Mouse (Mus musculus) left cerebral cortex, adult 9 months (tissue): Measurements from ENCODE around the gene Dnm1.
"Not testable (repeated sequence)": the region's sequence is repeated elsewhere in the genome, so short reads cannot be mapped to it uniquely, and the experiment has no call there.

Source experiments
- DNase-seq, 2 experiments: peaks; one replicate each; pipeline ENCODE4 v3.0.0; 2022; ENCODE audit warnings: low spot score in 2 of 2

The Dnm1 gene

GRCm38 (mm10) chr2:32312318-32312964 is 40.7 kb downstream of the Dnm1 start:
- DNase-seq: no peak

GRCm38 (mm10) chr2:32311443-32312317 is 41.5 kb downstream of the Dnm1 start:
- DNase-seq: no peak

- no peak for DNase-seq
These were observed 42.9 kb downstream of the Dnm1 start for GRCm38 (mm10) chr2:32310096-32310845.

GRCm38 (mm10) chr2:32308870-32309568 is 44.1 kb downstream of the Dnm1 start:
- no peak for DNase-seq

GRCm38 (mm10) chr2:32307941-32308760 is 45.0 kb downstream of the Dnm1 start:
- peak in 1 of 2 experiments; percentile 84 for DNase-seq

GRCm38 (mm10) chr2:32307247-32307798 is 45.8 kb downstream of the Dnm1 start:
- no peak for DNase-seq

DNA sequence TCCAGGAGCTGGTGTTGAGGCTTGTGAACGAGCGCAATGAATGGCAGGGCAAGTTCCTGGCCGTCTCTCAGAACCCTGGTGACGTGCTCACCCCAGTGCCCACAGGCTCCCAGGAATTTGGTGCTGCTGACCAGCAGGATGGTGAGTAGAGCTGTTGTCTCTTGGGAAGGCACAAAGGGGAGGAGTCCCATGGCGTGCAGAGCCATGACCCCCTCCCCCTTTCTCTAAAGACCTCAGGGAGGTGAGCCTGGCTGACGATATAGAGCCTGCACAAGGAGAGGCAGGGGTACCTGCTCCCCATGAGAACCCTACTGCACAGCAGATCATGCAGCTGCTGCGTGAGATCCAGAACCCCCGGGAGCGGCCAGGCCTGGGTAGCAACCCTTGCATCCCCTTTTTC is 47.0 kb downstream of the Dnm1 start:
- DNase-seq: no peak

DNA sequence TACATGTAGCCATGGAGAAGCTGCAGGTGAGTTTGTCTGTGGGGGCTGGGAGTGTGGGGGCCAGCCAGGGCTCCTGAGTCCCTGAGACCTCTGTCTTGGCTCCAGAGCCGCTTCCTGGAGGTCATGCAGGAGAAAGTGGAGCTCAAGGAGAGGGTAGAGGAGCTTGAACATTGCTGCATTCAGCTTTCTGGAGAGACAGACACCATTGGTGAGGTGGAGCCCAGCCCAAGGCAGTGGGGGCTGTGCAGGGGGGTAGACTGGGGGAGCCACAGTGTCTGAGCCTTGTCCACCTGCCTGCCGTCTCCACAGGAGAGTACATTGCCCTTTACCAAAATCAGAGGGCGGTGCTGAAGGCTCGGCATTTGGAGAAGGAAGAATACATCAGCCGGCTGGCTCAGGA is 47.5 kb downstream of the Dnm1 start:
- DNase-seq: no peak

- DNase-seq: peak in 1 of 2 experiments; percentile 76
These were observed 48.8 kb downstream of the Dnm1 start for GRCm38 (mm10) chr2:32304145-32304832.

- DNase-seq: no peak
These were observed 50.2 kb downstream of the Dnm1 start for GRCm38 (mm10) chr2:32302952-32303351.

GRCm38 (mm10) chr2:32299469-32299868 is 53.7 kb downstream of the Dnm1 start:
- DNase-seq: peak in 1 of 2 experiments; percentile 35

- not testable (repeated sequence) for DNase-seq
These were observed 57.3 kb downstream of the Dnm1 start for GRCm38 (mm10) chr2:32295842-32296241.

DNA sequence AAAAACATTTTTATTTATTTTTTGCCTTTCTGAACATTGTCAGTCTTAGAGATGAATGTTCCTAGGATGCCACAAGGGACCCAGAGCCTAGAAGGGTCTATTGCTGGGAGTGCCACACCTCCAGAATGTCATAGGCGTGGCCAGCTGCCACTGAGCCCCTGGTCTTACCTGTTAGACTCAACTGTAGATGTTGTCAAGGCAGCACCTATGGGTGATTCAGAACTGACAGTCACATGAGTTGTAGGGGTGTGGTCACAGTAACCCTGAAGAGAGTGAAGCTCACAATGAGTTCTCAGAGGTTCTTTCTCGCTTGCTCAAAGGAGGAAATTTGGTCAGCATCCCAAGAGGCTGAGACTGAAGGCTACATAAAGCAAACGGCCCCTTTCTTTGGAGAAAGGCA is 57.9 kb downstream of the Dnm1 start:
- no peak for DNase-seq

DNA sequence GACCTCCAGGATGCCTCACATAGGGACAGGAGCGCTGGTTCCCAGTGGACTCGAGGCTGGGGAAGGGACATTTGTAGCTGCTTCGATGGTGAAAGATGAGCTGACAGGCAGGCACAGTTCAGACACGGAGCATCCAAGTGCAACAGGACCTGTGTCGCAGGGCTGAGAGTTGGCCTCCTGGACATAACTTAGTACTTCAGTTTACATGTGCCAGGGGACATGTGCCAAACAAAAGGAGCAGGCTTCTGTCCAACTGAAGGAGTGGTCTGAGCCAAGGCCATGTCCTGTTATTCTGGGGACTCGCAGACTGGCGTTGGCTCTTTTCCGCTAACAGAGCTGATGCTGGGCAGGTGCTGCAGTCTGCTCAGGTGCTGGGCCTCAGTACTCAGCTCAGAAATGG is 58.8 kb downstream of the Dnm1 start:
- DNase-seq: no peak

DNA sequence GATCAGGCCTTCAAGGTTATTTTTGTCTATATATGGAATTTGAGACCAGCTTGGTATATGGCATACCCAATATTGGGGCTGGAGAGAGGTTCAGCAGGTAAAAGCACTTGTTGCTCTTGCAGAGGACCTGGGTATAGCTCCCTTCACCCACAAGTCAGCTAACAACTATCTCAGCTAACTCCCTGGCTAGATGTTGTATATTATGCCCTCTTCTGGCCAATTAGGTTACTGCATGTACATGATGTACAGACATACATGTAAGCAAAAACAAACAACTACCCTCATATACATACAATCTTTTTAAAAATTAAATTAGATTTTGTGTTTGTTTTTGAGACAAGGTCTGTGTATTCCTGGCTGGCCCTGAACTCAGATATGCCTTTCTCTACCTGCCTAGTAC is 63.6 kb downstream of the Dnm1 start:
- DNase-seq: no peak

DNA sequence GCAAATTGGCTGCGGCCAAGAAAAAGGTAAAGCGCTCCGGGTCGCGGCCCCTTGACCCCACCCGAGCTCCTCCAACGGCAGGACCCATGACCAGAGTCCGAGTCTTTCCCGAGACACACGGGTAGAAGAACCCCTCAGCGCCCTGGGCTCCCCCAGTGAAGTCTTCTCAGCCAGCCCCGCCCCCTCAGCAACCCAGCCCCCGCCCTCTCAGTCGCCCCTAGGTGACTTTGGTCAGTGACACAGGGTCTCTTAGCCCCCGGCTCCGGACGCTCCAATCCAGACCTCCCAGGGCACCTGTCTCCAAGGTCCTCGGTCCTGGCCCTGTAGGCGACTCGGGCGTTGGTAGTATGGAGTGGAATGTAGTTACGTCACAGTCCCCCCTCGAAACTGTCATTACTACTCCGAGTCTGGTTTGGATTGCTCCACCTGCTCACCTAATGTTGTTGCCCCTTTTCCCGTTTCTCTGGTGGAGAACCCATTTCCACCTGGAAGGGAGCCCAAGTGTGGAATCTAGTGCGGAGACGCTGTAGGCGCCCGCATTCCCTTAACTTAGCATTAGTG is 64.7 kb downstream of the Dnm1 start:
- DNase-seq: peak in 1 of 2 experiments; percentile 21

GRCm38 (mm10) chr2:32287923-32288367 is 65.2 kb downstream of the Dnm1 start, which contains the start of gene Swi5:
TSS of gene Swi5 (minus strand) at chr2:32288075.
- DNase-seq: peak; percentile 91 to 97

DNA sequence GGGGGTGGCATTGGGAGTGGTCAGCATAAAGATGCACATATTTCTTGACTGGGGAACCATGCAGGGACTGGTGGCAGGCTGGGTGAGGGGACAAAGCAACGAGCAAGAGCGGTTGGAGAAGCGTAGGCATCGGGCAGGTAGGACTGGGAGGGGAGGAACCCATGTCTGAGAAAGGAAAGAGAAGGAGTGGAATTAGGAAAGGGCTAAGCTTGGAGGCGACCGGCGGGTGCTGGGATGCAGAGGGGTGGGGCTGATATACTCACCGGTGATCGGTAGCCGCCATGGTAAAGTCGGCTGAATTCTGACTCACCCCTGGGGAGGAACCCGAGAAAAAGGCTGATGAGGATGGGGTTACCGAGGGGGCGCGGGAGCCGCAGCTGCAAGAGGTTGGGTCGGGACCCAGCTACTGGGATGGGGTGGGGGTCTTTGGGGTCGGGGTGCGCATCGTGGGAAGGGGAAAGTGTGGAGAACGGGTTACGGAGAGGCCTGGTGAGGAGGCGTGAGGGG is 65.8 kb downstream of the Dnm1 start, which contains the start of gene Golga2:
TSS of gene Golga2 (plus strand) at position 51 of the 507 bp plus-strand sequence.
- no peak for DNase-seq

GRCm38 (mm10) chr2:32283986-32284385 is 69.2 kb downstream of the Dnm1 start:
- no peak for DNase-seq
